Mouse (Mus musculus) B cell, adult (primary cell): ENCODE data around the gene Apba3. TPM values are rescaled to one million over a fixed set of nuclear protein-coding genes. Genes with fewer than 3 reads are reported as not detected.

Experiments
- total RNA-seq: library from RNA; stranded (reverse); gene quantifications from 4 replicates; pipeline ENCODE4 v1.2.4, GENCODE M21; 2023; ENCODE audit not compliant: inconsistent age

Apba3 gene
- total RNA-seq, result 41.2 to 44.0 TPM (median 42.6 TPM) in 4 replicates

DNA sequence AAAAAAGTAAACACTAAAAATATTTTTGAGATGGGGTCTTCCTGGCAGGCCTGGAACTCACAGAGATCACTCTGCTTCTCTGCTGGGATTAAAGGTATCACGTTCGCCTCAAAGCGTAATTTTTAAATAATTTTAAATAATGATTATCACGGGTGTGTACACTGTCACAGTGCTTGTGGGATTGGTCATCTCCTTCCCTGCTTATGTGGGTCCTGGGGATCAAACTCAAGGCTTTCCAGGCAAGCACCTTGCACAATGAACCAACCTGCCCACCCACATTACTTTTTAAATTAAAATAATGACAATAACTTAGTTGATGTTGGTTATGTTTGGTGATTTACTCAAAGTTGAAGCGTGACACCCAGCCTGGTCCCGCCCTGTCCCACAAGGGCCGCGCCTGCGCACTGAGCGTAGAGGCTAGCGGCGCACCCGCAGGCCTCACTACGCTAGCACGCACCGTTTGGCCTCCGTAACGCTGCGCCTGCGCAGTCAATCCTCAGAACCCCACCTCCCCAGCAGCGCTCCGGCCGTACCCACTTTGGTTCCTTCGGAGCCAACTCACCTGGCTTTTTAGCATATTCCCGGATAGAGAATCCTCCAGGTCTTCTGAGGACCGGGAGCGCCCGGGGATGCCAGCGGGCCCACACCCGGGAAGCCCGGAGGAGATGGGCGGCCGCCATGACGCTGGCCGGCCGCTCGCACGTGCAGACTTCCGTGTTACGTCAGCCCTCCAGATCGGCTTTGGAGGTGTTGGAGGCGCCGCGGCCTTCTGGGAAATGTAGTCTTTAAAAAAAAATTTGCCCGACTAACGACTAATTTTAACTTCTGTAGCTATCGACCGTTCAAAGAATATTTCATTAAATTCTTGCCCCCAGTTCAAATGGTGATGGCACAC lies at the start of gene Apba3, which contains the start of gene Mrpl54:
Apba3 (plus strand) TSS at position 750 of the 895 bp plus-strand sequence.
Mrpl54 (minus strand) TSS at position 724 of the 895 bp plus-strand sequence.

DNA sequence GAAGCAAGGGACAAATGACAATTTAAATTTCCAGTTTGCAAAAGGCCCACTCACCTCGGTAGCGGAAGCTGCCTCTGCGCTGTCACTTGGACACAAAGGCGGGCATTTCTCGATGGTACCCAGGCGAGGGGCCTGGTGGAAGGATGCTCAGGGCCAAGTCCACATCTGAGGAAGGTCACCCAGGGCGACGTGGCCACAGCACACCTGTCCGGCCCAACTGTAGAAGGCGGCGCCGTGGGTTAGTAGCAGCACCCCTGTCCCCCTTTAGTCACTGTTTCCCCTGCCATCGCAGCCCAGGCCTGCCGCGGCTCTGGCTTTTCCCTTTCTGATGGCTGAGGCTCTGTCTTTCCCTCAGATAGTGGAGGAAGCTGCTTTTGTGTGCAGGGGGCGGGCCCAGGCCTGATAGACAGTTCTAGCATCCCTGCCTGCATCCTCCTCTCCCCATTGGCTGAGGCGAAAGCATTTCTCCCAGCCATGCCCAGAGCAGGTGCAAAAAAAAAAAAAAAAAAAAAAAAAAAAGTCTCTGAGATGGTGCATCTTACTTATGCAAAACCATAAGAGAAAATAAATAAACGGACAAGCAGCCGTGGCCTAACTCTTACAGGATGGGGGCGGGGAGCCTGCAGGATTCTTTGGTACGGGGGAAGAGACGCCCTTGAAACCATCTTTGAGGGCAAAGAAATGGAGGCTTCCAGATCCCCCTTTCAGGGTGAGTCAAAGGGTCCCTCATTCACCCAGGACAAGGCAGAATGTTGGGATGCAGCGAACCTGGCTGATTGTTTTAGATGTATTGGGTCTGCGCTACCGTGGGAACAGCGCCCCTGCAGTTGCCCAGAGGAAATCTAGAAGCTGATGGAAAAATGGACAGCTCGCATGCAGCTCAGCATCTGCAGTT lies 36.1 kb upstream of the Apba3 start, which contains the start of gene Atcay:
Atcay (minus strand) TSS at position 396 of the 895 bp plus-strand sequence.

DNA sequence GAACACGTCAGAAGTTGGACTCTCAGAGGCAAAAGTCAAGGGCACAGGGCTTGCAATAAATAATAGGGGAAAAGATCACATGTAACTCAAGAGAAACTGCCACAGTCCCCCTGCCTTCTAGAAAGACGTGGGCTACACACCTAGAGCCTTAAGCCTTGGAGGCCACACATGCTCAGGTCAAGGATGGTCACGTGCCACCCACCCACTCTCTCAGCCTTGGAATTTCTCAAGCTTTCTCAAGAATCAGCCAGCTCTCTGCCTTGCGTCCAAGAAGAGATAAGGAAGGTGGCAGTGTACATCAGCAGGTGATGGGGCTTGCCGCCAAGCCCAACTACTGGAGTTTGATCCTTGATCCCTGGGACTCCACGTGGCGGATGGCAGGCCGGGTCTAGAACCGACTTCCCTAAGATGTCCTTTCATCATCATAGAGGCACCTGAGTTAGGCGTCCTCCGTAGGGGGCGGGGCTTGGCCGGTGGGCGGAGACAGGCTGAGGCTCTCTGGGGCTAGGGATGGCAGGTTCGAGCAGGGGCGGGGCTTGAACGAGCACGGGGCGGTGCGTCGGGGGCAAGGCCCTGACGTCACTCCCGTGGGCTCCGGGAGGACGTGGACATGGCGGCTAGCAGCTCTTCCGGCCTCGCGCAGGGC lies 34.1 kb upstream of the Apba3 start, which contains the start of gene Zfr2:
Zfr2 (plus strand) TSS at position 576 of the 646 bp plus-strand sequence.

DNA sequence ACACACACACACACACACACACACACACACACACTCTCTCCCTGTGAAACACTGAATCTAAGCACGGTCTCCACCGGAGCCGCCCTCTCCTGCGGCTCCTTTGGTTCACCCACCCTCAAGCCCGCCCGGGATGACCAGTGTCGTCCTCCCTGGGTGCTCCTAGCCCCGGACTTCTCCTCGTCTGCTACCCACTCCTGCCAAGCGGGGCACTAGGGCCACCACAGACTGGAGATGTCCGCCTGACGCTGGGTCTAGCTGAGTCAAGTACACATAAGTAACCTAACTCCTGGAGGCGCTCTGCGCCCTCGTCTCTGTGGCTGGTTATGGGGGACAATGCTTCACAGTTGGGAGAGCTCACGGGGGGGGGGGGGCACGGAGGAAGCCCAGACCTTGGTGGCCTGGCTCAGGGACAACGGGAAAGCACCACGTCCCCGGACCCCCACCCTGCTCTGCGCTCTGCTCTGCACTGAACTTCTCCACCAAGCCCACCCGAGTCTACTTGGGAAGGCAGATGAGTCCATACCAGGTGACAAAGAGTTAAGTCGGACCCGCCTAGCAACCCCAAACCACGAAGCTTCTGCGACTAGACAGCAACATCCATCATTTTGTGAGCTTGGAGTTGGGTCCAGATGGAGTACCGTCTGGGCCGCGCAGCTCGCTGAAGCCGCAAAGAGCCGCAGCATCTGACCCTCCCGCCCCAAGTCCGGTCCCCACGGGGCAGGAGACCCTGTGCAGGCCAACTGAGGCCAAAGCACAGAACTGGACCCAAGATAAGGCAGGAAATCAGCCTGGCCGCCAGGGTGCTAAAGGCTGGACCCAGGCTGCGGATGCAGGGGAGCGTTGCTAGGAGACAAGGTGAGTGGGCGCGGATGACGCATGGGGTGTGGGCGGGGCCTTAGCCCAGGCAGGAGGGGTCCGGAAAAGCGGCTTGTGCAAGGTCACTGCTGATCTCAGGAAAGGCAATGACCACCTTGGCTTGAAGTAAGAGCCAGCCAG lies 14.0 kb upstream of the Apba3 start, which contains the start of gene Matk:
Matk (plus strand) TSS at position 512 of the 996 bp plus-strand sequence.

DNA sequence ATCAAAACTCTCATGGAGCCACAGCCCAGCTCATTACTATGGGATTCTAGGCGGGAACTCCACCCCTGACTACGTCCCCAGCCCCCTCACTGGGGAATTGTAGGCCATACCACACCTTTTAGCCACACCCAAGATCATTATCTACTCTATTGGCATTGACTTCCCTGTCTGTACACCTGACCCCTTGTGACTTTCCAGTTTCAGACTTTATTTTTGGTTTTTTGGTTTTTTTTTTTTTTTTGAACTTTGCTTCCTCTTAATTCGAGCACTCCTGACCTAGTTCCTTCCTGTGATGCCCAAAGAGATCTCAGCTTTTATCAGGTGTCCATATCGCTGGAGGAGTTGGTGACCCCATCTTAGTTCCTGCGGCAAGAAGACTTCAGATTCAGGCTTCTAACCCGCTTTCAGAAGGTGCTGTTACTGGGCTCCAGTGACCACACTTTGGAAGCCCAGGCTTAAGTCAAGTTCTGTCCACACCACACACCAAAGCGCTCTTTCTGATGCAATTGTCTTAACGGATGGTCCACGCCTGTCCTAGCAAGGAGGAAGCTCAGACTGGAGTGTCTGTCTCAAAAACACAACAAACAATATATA lies 24.8 kb downstream of the Apba3 start, which contains the start of gene Tjp3:
Tjp3 (minus strand) TSS at position 71 of the 594 bp plus-strand sequence.

DNA sequence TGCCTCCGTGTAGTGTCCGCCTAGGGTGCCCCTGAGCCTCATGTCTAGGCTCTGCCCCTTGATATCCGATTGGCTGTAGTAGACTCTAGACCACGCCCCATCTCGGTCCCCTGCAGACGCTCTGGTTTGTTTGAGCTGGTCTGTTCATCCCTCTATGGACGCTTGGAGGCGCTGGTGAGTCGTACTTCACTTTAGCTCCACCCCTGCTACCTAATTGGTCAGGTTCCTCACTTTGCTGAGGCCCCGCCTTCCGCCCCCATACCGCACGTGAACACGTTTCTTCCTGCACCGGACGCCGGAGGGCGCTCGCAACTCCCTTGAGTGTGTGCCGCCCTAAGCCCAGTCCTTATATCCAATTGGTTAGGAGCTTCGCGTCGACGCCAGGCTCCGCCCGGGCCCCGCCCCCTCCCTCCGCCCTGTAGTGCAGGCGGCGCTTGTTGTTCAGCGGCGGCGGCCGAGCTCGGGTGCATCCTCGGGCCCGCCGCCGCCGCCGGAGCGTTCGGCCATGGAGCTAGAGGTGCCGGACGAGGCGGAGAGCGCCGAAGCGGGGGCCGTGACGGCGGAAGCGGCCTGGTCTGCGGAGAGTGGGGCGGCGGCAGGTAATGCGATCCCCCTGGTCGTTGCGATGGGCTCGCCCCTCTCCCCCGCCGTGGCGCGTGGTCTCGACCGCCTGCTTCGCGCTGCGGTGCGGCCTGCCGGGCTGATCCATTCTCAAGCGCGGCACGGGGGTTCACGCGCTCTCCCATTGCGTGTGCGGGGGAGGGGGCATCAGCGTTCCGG lies 26.0 kb downstream of the Apba3 start, which contains the start of gene Pip5k1c:
Pip5k1c (plus strand) TSS at position 410 of the 780 bp plus-strand sequence.

DNA sequence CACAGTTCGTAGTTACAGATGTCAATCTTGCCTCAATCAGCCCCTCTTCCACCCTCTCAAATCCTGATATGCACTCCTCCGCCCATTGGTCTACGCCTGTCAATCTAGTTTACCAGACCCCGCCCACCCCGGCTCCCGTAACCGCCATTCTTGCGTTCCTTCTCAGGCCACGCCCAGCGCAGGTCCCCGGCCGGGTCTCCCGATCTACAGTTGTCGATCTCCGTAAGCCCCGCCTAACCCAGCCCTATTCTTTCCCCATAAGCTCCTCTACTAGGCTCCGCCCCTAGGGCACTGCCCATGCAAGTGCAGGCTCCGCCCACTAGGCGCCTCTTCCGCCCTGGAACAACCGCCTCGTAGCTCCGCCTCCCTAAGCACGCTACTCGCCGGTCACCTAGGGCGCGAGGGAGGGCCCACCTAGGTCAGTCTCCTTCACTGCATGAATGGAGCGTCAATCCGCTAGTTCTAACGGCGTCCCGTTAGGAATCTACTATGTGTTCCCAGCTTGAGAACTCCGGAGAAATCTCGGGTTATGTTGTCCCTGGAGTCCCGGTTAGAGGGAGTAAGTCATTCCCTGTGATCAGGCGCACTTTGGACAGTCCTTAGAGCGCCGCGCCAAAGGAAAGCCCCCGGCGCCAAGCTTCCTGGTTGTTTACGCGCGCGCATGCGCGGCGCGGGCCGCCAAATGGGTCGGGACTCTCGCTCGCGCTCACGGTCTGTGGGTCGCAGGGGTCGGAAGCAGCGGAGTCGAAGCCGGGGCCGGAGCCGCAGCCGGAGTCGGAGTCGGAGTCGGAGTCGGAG lies 54.0 kb downstream of the Apba3 start, which contains the start of gene Cactin:
Cactin (plus strand) TSS at position 554 of the 798 bp plus-strand sequence.

Other genes starting within 250 kb of the Apba3 start
- gene Diras1, start 241.3 kb upstream of the Apba3 start, total RNA-seq, result not detected in 4 replicates
- gene Slc39a3, start 229.5 kb upstream of the Apba3 start, total RNA-seq, result 10.1 to 13.0 TPM (median 12.5 TPM) in 4 replicates
- gene Sgta, start 206.8 kb upstream of the Apba3 start, total RNA-seq, result 62.6 to 68.2 TPM (median 64.7 TPM) in 4 replicates
- 17.0 to 20.3 TPM (median 17.5 TPM) in 4 replicates for gene Thop1, start 196.9 kb upstream of the Apba3 start, total RNA-seq
- not detected in 4 replicates for gene Creb3l3, start 168.1 kb upstream of the Apba3 start, total RNA-seq
- gene Map2k2, start 161.0 kb upstream of the Apba3 start, total RNA-seq, result 129 to 154 TPM (median 146 TPM) in 4 replicates
- 96.3 to 108 TPM (median 102 TPM) in 4 replicates for gene Zbtb7a, start 131.7 kb upstream of the Apba3 start, total RNA-seq
- 56.6 to 67.0 TPM (median 64.0 TPM) in 4 replicates for gene Pias4, start 99.0 kb upstream of the Apba3 start, total RNA-seq
- gene Eef2, start 90.3 kb upstream of the Apba3 start, total RNA-seq, result 2,010 to 2,056 TPM (median 2,036 TPM) in 4 replicates
- 75.8 to 91.0 TPM (median 85.2 TPM) in 4 replicates for gene Dapk3, start 84.0 kb upstream of the Apba3 start, total RNA-seq
- not detected in 4 replicates for gene 4930442H23Rik, start 83.1 kb upstream of the Apba3 start, total RNA-seq
- gene Nmrk2, start 64.9 kb upstream of the Apba3 start, total RNA-seq, result not detected in 4 replicates
- not detected in 4 replicates for gene Atcay, start 36.1 kb upstream of the Apba3 start, total RNA-seq
- gene Zfr2, start 33.8 kb upstream of the Apba3 start, total RNA-seq, result 2.6 to 7.2 TPM (median 4.5 TPM) in 4 replicates
- gene Matk, start 14.0 kb upstream of the Apba3 start, total RNA-seq, result 22.2 to 31.3 TPM (median 26.5 TPM) in 4 replicates
- gene Mrpl54, start within 50 bp of the Apba3 start, total RNA-seq, result 128 to 138 TPM (median 136 TPM) in 4 replicates
- 12.7 to 18.0 TPM (median 17.5 TPM) in 4 replicates for gene Tjp3, start 24.6 kb downstream of the Apba3 start, total RNA-seq
- 150 to 166 TPM (median 155 TPM) in 4 replicates for gene Pip5k1c, start 26.0 kb downstream of the Apba3 start, total RNA-seq
- gene Cactin, start 54.1 kb downstream of the Apba3 start, total RNA-seq, result 45.1 to 49.2 TPM (median 46.9 TPM) in 4 replicates
- 3.0 to 4.6 TPM (median 3.8 TPM) in 4 replicates for gene Tbxa2r, start 61.8 kb downstream of the Apba3 start, total RNA-seq
- gene Gipc3, start 76.3 kb downstream of the Apba3 start, total RNA-seq, result 0.42 to 1.0 TPM (median 0.82 TPM) in 4 replicates
- gene Hmg20b, start 83.5 kb downstream of the Apba3 start, total RNA-seq, result 64.5 to 77.9 TPM (median 72.9 TPM) in 4 replicates
- 9.2 to 15.5 TPM (median 12.6 TPM) in 4 replicates for gene Mfsd12, start 90.5 kb downstream of the Apba3 start, total RNA-seq
- gene 4930404N11Rik, start 98.9 kb downstream of the Apba3 start, total RNA-seq, result 5.8 to 7.9 TPM (median 7.7 TPM) in 4 replicates
- 38.8 to 48.3 TPM (median 46.2 TPM) in 4 replicates for gene Fzr1, start 111.6 kb downstream of the Apba3 start, total RNA-seq
- 33.2 to 44.7 TPM (median 38.4 TPM) in 4 replicates for gene Dohh, start 117.5 kb downstream of the Apba3 start, total RNA-seq
- gene Gm48551, start 117.5 kb downstream of the Apba3 start, total RNA-seq, result 1.4 to 2.8 TPM (median 1.9 TPM) in 4 replicates
- gene Gm48552, start 122.0 kb downstream of the Apba3 start, total RNA-seq, result 1.8 to 11.0 TPM (median 4.5 TPM) in 4 replicates
- gene Smim24, start 126.1 kb downstream of the Apba3 start, total RNA-seq, result 4.3 to 7.4 TPM (median 6.4 TPM) in 4 replicates
- 15.2 to 21.2 TPM (median 16.2 TPM) in 4 replicates for gene Nfic, start 188.7 kb downstream of the Apba3 start, total RNA-seq
- 0.13 TPM in 1 of 4 replicates, not detected in the others for gene Celf5, start 215.7 kb downstream of the Apba3 start, total RNA-seq
- 110 to 118 TPM (median 115 TPM) in 4 replicates for gene Ncln, start 229.4 kb downstream of the Apba3 start, total RNA-seq
- gene S1pr4, start 233.2 kb downstream of the Apba3 start, total RNA-seq, result 50.5 to 55.7 TPM (median 53.1 TPM) in 4 replicates